8 mouse cellular contexts compared by ENCODE assay signal in genomic region chr4:155085206-155086107, GRCm38 (mm10). TPM values are rescaled to one million over a fixed set of nuclear protein-coding genes. Genes with fewer than 3 reads are reported as not detected.
A peak's percentile ranks its signal among the peaks of the same experiment; 100 is the strongest.
DNase-seq lines count a peak whose midpoint lies in the region; ATAC-seq and TF ChIP-seq lines count a peak whose summit lies in the region.

No protein-coding gene starts in this region.

- ATAC-seq in heart, embryonic 13.5 days (ENCODE audit: extremely low read depth, insufficient number of reproducible peaks, low FRiP score, low TSS enrichment) = no peak
- peak; percentile 4; the same call in 1 of the 2 replicates for ATAC-seq in liver, embryonic 12.5 days
- no peak for ATAC-seq in monocyte, adult 5-6 weeks (replicated peaks; ENCODE audit: insufficient number of reproducible peaks, low FRiP score, low TSS enrichment, poor library complexity, severe bottlenecking)

- H3K27ac ChIP-seq in heart, embryonic 13.5 days (replicated peaks) = peak overlapping the region; percentile 90
- peak overlapping the region; percentile 86 for H3K27ac ChIP-seq in ES-E14 (ENCODE audit: insufficient read depth, low read depth, low read length, poor library complexity, severe bottlenecking)
- peak overlapping the region; percentile 94 for H3K27ac ChIP-seq in forebrain, embryonic 10.5 days
- H3K27ac ChIP-seq in liver, embryonic 12.5 days = peak overlapping the region; percentile 89

- peak overlapping the region; percentile 70 for H3K4me3 ChIP-seq in heart, embryonic 13.5 days
- H3K4me3 ChIP-seq in ES-E14 (ENCODE audit: insufficient read depth in 1 of 2, low read depth in 1 of 2, low read length in 2 of 2, poor library complexity in 1 of 2, severe bottlenecking in 1 of 2) = peak overlapping the region; percentile 98 to 99
- H3K4me3 ChIP-seq in forebrain, embryonic 10.5 days = peak overlapping the region; percentile 99
- H3K4me3 ChIP-seq in liver, embryonic 12.5 days = peak overlapping the region; percentile 87

- no peaks in the 10 kb centered on the region for H3K9me3 ChIP-seq in heart, embryonic 13.5 days
- H3K9me3 ChIP-seq in ES-E14 (ENCODE audit: control insufficient read depth, insufficient read depth, low read depth, low read length) = no peaks in the 10 kb centered on the region
- no peaks in the 10 kb centered on the region for H3K9me3 ChIP-seq in forebrain, embryonic 10.5 days
- H3K9me3 ChIP-seq in liver, embryonic 12.5 days (replicated peaks) = no peaks in the 10 kb centered on the region

- DNase-seq in heart, adult 9 months (ENCODE audit: low spot score in 2 of 2) = no peak
- DNase-seq in ES-E14 (ENCODE audit: low read depth, low spot score) = no peak
- DNase-seq in forebrain, embryonic 10.5 days (ENCODE audit: extremely low spot score, low spot score) = no peak
- no peak for DNase-seq in urinary bladder, postnatal 25 days (ENCODE audit: low spot score)
- no peak for DNase-seq in left cerebral cortex, adult 9 months (ENCODE audit: low spot score in 2 of 2)

- H3K27me3 ChIP-seq in heart, embryonic 13.5 days (replicated peaks) = no peaks in the 10 kb centered on the region
- H3K27me3 ChIP-seq in forebrain, embryonic 10.5 days (ENCODE audit: poor library complexity, severe bottlenecking) = no peaks in the 10 kb centered on the region
- no peaks in the 10 kb centered on the region for H3K27me3 ChIP-seq in liver, embryonic 12.5 days (replicated peaks)

- peaks cover 40% of the 10 kb centered on the region for H3K36me3 ChIP-seq in heart, embryonic 13.5 days
- peaks cover 13% of the 10 kb centered on the region for H3K36me3 ChIP-seq in ES-E14 (ENCODE audit: control insufficient read depth, insufficient read depth, low read length, poor library complexity, severe bottlenecking)
- H3K36me3 ChIP-seq in forebrain, embryonic 10.5 days (replicated peaks) = peaks cover 55% of the 10 kb centered on the region
- H3K36me3 ChIP-seq in liver, embryonic 12.5 days = peaks cover 45% of the 10 kb centered on the region

- WGBS in heart, embryonic 13.5 days = 4% methylated on average over 35 of the region's 35 CpGs
- WGBS in forebrain, embryonic 10.5 days = 7% methylated on average over 31 of the region's 35 CpGs
- WGBS in liver, embryonic 12.5 days (ENCODE audit: insufficient replicate concordance) = 6% methylated on average over 29 of the region's 35 CpGs

- peaks cover 41% of the 10 kb centered on the region for H3K4me1 ChIP-seq in heart, embryonic 13.5 days
- peaks cover 0 to 4% of the 10 kb centered on the region in 2 experiments; a peak in 1 of 4 replicates for H3K4me1 ChIP-seq in ES-E14 (ENCODE audit: control insufficient read depth in 2 of 2, insufficient read depth in 2 of 2, low read length in 2 of 2, poor library complexity in 1 of 2)
- peaks cover 41% of the 10 kb centered on the region for H3K4me1 ChIP-seq in forebrain, embryonic 10.5 days
- peaks cover 51% of the 10 kb centered on the region for H3K4me1 ChIP-seq in liver, embryonic 12.5 days

- in situ Hi-C loops in ES-E14 (cut with MboI; ENCODE audit: low sequenced_read_pairs in 2 of 2, unreplicated experiment in 2 of 2) = no loop called here

- H3K9ac ChIP-seq in heart, embryonic 13.5 days = peak overlapping the region; percentile 91
- H3K9ac ChIP-seq in ES-E14 (ENCODE audit: insufficient read depth, low read depth, low read length, poor library complexity, severe bottlenecking) = peak overlapping the region; percentile 97
- peak overlapping the region; percentile 92 for H3K9ac ChIP-seq in liver, embryonic 12.5 days

- peak overlapping the region; percentile 87 for H3K4me2 ChIP-seq in heart, embryonic 13.5 days
- H3K4me2 ChIP-seq in liver, embryonic 12.5 days = peak overlapping the region; percentile 98

TF ChIP-seq in ES-E14, 5 proteins besides CTCF, POLR2A, EP300 and RAD21:
- TF ChIP-seq MAFK (IDR thresholded peaks at IDR 0.05; ENCODE audit: insufficient read depth, low read depth, low read length) (no peak), ZNF384 (IDR thresholded peaks at IDR 0.05; ENCODE audit: low read depth, low read length) (no peak), HCFC1 (IDR thresholded peaks at IDR 0.05; ENCODE audit: borderline replicate concordance, insufficient read depth, low read length) (no peak), ZC3H11A (IDR thresholded peaks at IDR 0.05; ENCODE audit: borderline replicate concordance, low read depth, low read length) (no peak), CHD2 (IDR thresholded peaks at IDR 0.05; ENCODE audit: low read depth, low read length) (no peak)
TF ChIP-seq in ES-E14: peak in this region for 0.

RNA-seq across cellular contexts. Expression of gene Rer1, which starts 0.7 kb away (rescaled TPM):
- polyA plus RNA-seq in heart, embryonic 13.5 days (2015; fragmentation: Nextera tagmentation; extraction: Ambion mirVana) = 114 and 126 TPM in 2 replicates
- 161 and 162 TPM in 2 replicates for total RNA-seq in ES-E14 (2012; rRNA removed)
- 133 and 137 TPM in 2 replicates for polyA plus RNA-seq in forebrain, embryonic 10.5 days (2016; fragmentation: Nextera tagmentation; extraction: Ambion mirVana)
- polyA plus RNA-seq in liver, embryonic 12.5 days (2016; fragmentation: Nextera tagmentation; extraction: Ambion mirVana) = 107 and 109 TPM in 2 replicates
- total RNA-seq in monocyte, adult 5-6 weeks (2017) = 111 to 130 TPM (median 118 TPM) in 3 replicates

RNA-seq across cellular contexts. Expression of gene Morn1, which starts 0.9 kb away (rescaled TPM):
- polyA plus RNA-seq in heart, embryonic 13.5 days (2015; fragmentation: Nextera tagmentation; extraction: Ambion mirVana) = 2.1 and 2.3 TPM in 2 replicates
- total RNA-seq in ES-E14 (2012; rRNA removed) = 3.4 and 3.9 TPM in 2 replicates
- 4.5 and 6.8 TPM in 2 replicates for polyA plus RNA-seq in forebrain, embryonic 10.5 days (2016; fragmentation: Nextera tagmentation; extraction: Ambion mirVana)
- polyA plus RNA-seq in liver, embryonic 12.5 days (2016; fragmentation: Nextera tagmentation; extraction: Ambion mirVana) = 2.0 and 2.1 TPM in 2 replicates
- total RNA-seq in monocyte, adult 5-6 weeks (2017) = 0.97 TPM in 1 of 3 replicates, not detected in the others

RNA-seq across cellular contexts. Expression of gene Pex10, which starts 18.6 kb away (rescaled TPM):
- polyA plus RNA-seq in heart, embryonic 13.5 days (2015; fragmentation: Nextera tagmentation; extraction: Ambion mirVana) = 16.6 and 16.8 TPM in 2 replicates
- total RNA-seq in ES-E14 (2012; rRNA removed) = 38.6 and 61.3 TPM in 2 replicates
- polyA plus RNA-seq in forebrain, embryonic 10.5 days (2016; fragmentation: Nextera tagmentation; extraction: Ambion mirVana) = 22.2 TPM in 2 replicates
- polyA plus RNA-seq in liver, embryonic 12.5 days (2016; fragmentation: Nextera tagmentation; extraction: Ambion mirVana) = 10.3 TPM in 2 replicates
- 1.6 to 6.2 TPM (median 3.1 TPM) in 3 replicates for total RNA-seq in monocyte, adult 5-6 weeks (2017)

RNA-seq across cellular contexts. Expression of gene Plch2, which starts 28.9 kb away (rescaled TPM):
- polyA plus RNA-seq in heart, embryonic 13.5 days (2015; fragmentation: Nextera tagmentation; extraction: Ambion mirVana) = 0.51 and 0.53 TPM in 2 replicates
- 0.94 and 2.5 TPM in 2 replicates for total RNA-seq in ES-E14 (2012; rRNA removed)
- polyA plus RNA-seq in forebrain, embryonic 10.5 days (2016; fragmentation: Nextera tagmentation; extraction: Ambion mirVana) = 0.43 and 0.64 TPM in 2 replicates
- polyA plus RNA-seq in liver, embryonic 12.5 days (2016; fragmentation: Nextera tagmentation; extraction: Ambion mirVana) = 0.24 TPM in 1 of 2 replicates, not detected in the other
- total RNA-seq in monocyte, adult 5-6 weeks (2017) = not detected in 3 replicates
